8 mouse cellular contexts compared by ENCODE assay signal in genomic region chr10:59814505-59815155, GRCm38 (mm10).
DNase-seq lines count a peak whose midpoint lies in the region; ATAC-seq and TF ChIP-seq lines count a peak whose summit lies in the region.

No protein-coding gene starts in this region.

- peak; percentile 58 for TF ChIP-seq EP300 in liver, embryonic 14.5 days (IDR thresholded peaks at IDR 0.05; ENCODE audit: low read depth)

- no peaks in the 10 kb centered on the region for H3K36me3 ChIP-seq in liver, embryonic 14.5 days (replicated peaks; ENCODE audit: control insufficient read depth, insufficient read depth, low read depth)

- peaks cover 7 to 20% of the 10 kb centered on the region in 2 experiments for H3K4me1 ChIP-seq in liver, embryonic 14.5 days (replicated peaks; ENCODE audit: control insufficient read depth in 2 of 2, insufficient read depth in 2 of 2, low read length in 1 of 2)

- ATAC-seq in liver, embryonic 14.5 days (ENCODE audit: insufficient read depth), result peak; percentile 72

- DNase-seq in adrenal gland, adult (ENCODE audit: inconsistent age in 2 of 2, low spot score in 1 of 2), result peak; percentile 54 to 72
- DNase-seq in adrenal gland, postnatal 4 days (ENCODE audit: low spot score in 2 of 2), result no peak
- peak; percentile 15 for DNase-seq in ovary, postnatal 14 days (ENCODE audit: low spot score)
- DNase-seq in ovary, adult 18-20 months (ENCODE audit: low spot score), result no peak
- DNase-seq in cerebellum, postnatal 14 days, result peak; percentile 63 to 72
- peak; percentile 66 to 70 for DNase-seq in heart, adult 9 months (ENCODE audit: low spot score in 2 of 2)
- DNase-seq in liver, embryonic 14.5 days (ENCODE audit: low read depth in 3 of 3, low spot score in 3 of 3), result peak in 2 of 3 experiments; percentile 53 to 59
- DNase-seq in skeletal muscle tissue, adult 2 months (ENCODE audit: low read depth, low spot score), result peak; percentile 61

- H3K4me2 ChIP-seq in liver, embryonic 14.5 days (ENCODE audit: low read depth), result peak overlapping the region; percentile 25; the same call in 1 of the 2 replicates

- peak overlapping the region; percentile 5; the same call in 1 of the 2 replicates for H3K27ac ChIP-seq in liver, embryonic 14.5 days

- H3K9me3 ChIP-seq in liver, embryonic 14.5 days (ENCODE audit: control insufficient read depth, low read length), result no peaks in the 10 kb centered on the region

- no peak overlapping the region for H3K9ac ChIP-seq in liver, embryonic 14.5 days (replicated peaks)

- H3K27me3 ChIP-seq in liver, embryonic 14.5 days (ENCODE audit: control insufficient read depth, insufficient read depth, low read length), result no peaks in the 10 kb centered on the region

- H3K4me3 ChIP-seq in liver, embryonic 14.5 days (ENCODE audit: insufficient read depth in 1 of 2, low read depth in 2 of 2, low read length in 2 of 2), result no peak overlapping the region

- peak; percentile 94 for TF ChIP-seq CTCF in liver, embryonic 14.5 days (IDR thresholded peaks at IDR 0.05; ENCODE audit: low read depth)

- WGBS in liver, embryonic 14.5 days (ENCODE audit: insufficient replicate concordance), result 49% methylated on average over 7 of the region's 7 CpGs

Comparison
In these comparisons a context has a peak if more than half of its experiments do, and no peak if none do; other contexts are left out.
1. DNase-seq: peak in adrenal gland, adult (2 of 2), ovary, postnatal 14 days (single experiment), cerebellum, postnatal 14 days (2 of 2), heart, adult 9 months (2 of 2), liver, embryonic 14.5 days (2 of 3) and skeletal muscle tissue, adult 2 months (single experiment); none in adrenal gland, postnatal 4 days (0 of 2) and ovary, adult 18-20 months (single experiment).